Mouse (Mus musculus) midbrain, embryonic 14.5 days (tissue): ENCODE data around the gene Gm4187. TPM values are rescaled to one million over a fixed set of nuclear protein-coding genes. Genes with fewer than 3 reads are reported as not detected.
"Not testable (repeated sequence)": the region's sequence is repeated elsewhere in the genome, so short reads cannot be mapped to it uniquely, and the experiment has no call there.

Experiments used
- ATAC-seq: fragments of 200-750 bp; cut with Nextera tagmentation; 2 replicates; pipeline ENCODE4 v1.8.0; 2017; ENCODE audit warnings: moderate number of reproducible peaks, moderate library complexity; ENCODE audit not compliant: low FRiP score, low TSS enrichment
- DNase-seq: peaks from one replicate; pipeline ENCODE4 v3.0.0-alpha.2; 2015
- H3K27ac ChIP-seq: fragments of 300-500 bp; sonication (generic); replicated peaks from 2 replicates; pipeline ENCODE4 v1.5.1; 2014; ENCODE audit warnings: mild to moderate bottlenecking, low read depth, low read length, moderate library complexity
- H3K27me3 ChIP-seq: fragments of 300-500 bp; sonication (generic); 2 replicates; pipeline ENCODE4 v1.6.1; 2014; ENCODE audit warnings: low read length, control low read depth, mixed read lengths; ENCODE audit not compliant: control insufficient read depth, insufficient read depth
- H3K36me3 ChIP-seq: fragments of 300-500 bp; sonication (generic); 2 replicates; pipeline ENCODE4 v1.6.1; 2014; ENCODE audit warnings: low read length, control low read depth; ENCODE audit not compliant: control insufficient read depth, insufficient read depth
- H3K4me1 ChIP-seq: fragments of 300-500 bp; sonication (generic); 2 replicates; pipeline ENCODE4 v1.6.1; 2014; ENCODE audit warnings: mild to moderate bottlenecking, antibody characterized with exemption, low read length, control low read depth; ENCODE audit not compliant: control insufficient read depth, insufficient read depth
- H3K4me2 ChIP-seq: fragments of 300-500 bp; sonication (generic); 2 replicates; pipeline ENCODE4 v1.6.1; 2014; ENCODE audit warnings: mild to moderate bottlenecking, low read length, moderate library complexity
- H3K4me3 ChIP-seq: fragments of 300-500 bp; sonication (generic); replicated peaks from 2 replicates; pipeline ENCODE4 v1.5.1; 2014; ENCODE audit warnings: low read depth, low read length
- H3K9ac ChIP-seq: fragments of 300-500 bp; sonication (generic); replicated peaks from 2 replicates; pipeline ENCODE4 v1.6.1; 2014; ENCODE audit warnings: mild to moderate bottlenecking, low read length, moderate library complexity
- H3K9me3 ChIP-seq: fragments of 300-500 bp; sonication (generic); 2 replicates; pipeline ENCODE4 v1.6.1; 2016; ENCODE audit warnings: low read length, control low read depth, mixed read lengths; ENCODE audit not compliant: control insufficient read depth
- WGBS: fragments of 180-500 bp; shearing (Covaris S2); extraction: QIAGEN DNeasy Blood & Tissue Kit; methylation state at CpG from one replicate; pipeline ENCODE4 v1.1.7; 2014; 5-methylcytosine and 5-hydroxymethylcytosine counted together
- polyA plus RNA-seq: library from polyadenylated mRNA; unstranded; fragments of >200 nt; fragmentation: Nextera tagmentation; extraction: Ambion mirVana; gene quantifications from 2 replicates; pipeline ENCODE4 v1.2.1, GENCODE M21; 2014

Gene Gm4187
- not detected in 2 replicates for polyA plus RNA-seq

DNA sequence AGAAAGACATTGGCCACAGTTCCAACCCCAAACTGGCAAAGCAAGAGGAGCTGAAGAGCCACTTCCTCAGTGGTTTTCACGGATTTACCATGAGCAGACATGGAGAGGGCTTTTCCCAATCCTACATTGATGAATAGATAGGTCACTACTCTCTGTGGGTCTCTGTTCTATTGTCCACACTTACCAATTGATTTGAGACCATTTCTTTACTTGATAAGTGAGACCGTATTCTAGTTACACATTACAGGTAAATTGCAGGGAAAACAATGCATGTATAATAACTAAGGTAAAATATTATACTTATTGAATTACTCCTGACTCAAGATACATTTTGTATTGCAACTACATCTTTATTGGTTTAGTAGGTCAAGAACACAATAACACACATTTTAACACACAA lies at the start of gene Gm4187:
TSS of gene Gm4187 (minus strand) at position 101 of the 400 bp plus-strand sequence.
- not testable (repeated sequence) for H3K36me3 ChIP-seq, H3K4me2 ChIP-seq, H3K9me3 ChIP-seq, ATAC-seq, H3K27me3 ChIP-seq, DNase-seq, H3K27ac ChIP-seq, H3K4me1 ChIP-seq, H3K4me3 ChIP-seq, H3K9ac ChIP-seq
- no CpG with 5 or more reads among the region's 2 CpGs for WGBS

DNA sequence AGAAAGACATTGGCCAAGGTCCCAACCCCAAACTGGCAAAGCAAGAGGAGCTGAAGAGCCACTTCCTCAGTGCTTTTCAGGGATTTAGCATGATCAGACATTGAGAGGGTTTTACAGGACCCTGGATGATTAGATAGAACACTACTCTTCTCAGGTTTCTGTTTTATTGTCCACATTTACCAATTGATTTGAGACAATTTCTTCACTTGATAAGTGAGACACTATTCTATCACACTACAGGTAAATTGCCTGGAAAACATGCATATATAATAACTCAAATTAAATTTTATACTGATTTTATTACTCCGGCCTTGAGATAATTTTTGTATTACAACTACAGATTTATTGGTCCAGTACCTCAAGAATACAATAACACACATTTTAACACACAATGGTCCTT lies 41.4 kb upstream of the Gm4187 start, which contains the start of gene Gm8660:
TSS of gene Gm8660 (minus strand) at position 101 of the 400 bp plus-strand sequence.
- H3K9ac ChIP-seq, H3K4me3 ChIP-seq, ATAC-seq, H3K27ac ChIP-seq, H3K36me3 ChIP-seq, DNase-seq, H3K4me2 ChIP-seq, H3K27me3 ChIP-seq, H3K9me3 ChIP-seq, H3K4me1 ChIP-seq: not testable (repeated sequence)
- no CpG with 5 or more reads among the region's 1 CpGs for WGBS

Other genes with a start within 250 kb of the Gm4187 start
- gene Gm16451, start 211.5 kb downstream of the Gm4187 start, polyA plus RNA-seq: not detected in 2 replicates
- gene Gm10666, start 195.0 kb downstream of the Gm4187 start, polyA plus RNA-seq: not detected in 2 replicates
- not detected in 2 replicates for gene Vmn1r142, start 165.7 kb downstream of the Gm4187 start, polyA plus RNA-seq
- not detected in 2 replicates for gene Vmn1r143, start 140.3 kb downstream of the Gm4187 start, polyA plus RNA-seq
- gene Gm8653, start 128.5 kb downstream of the Gm4187 start, polyA plus RNA-seq: not detected in 2 replicates
- not detected in 2 replicates for gene Gm8453, start 100.2 kb downstream of the Gm4187 start, polyA plus RNA-seq
- not detected in 2 replicates for gene Gm8660, start 41.3 kb upstream of the Gm4187 start, polyA plus RNA-seq
- not detected in 2 replicates for gene Vmn1r148, start 83.9 kb upstream of the Gm4187 start, polyA plus RNA-seq
- not detected in 2 replicates for gene Vmn1r149, start 108.5 kb upstream of the Gm4187 start, polyA plus RNA-seq
- gene Gm10665, start 134.4 kb upstream of the Gm4187 start, polyA plus RNA-seq: not detected in 2 replicates
- not detected in 2 replicates for gene Vmn1r151, start 170.0 kb upstream of the Gm4187 start, polyA plus RNA-seq
- not detected in 2 replicates for gene Vmn1r152, start 193.2 kb upstream of the Gm4187 start, polyA plus RNA-seq
- gene Gm8677, start 205.2 kb upstream of the Gm4187 start, polyA plus RNA-seq: not detected in 2 replicates
- gene Gm4201, start 235.6 kb upstream of the Gm4187 start, polyA plus RNA-seq: not detected in 2 replicates